Mouse (Mus musculus): Measurements from ENCODE around the gene Eipr1.
"Not testable (repeated sequence)": the region's sequence is repeated elsewhere in the genome, so short reads cannot be mapped to it uniquely, and the experiment has no call there.

Eipr1 gene

GRCm38 (mm10) chr12:28874781-28875251 is 123.2 kb downstream of the Eipr1 start:
- no peak for DNase-seq (ENCODE audit: extremely low read depth, insufficient read length, low spot score)

- no peak for DNase-seq (ENCODE audit: extremely low read depth, insufficient read length, low spot score)
Observed at GRCm38 (mm10) chr12:28875471-28875870, 123.9 kb downstream of the Eipr1 start.

- no peak for DNase-seq (ENCODE audit: extremely low read depth, insufficient read length, low spot score)
Observed at GRCm38 (mm10) chr12:28880471-28880870, 128.9 kb downstream of the Eipr1 start.

GRCm38 (mm10) chr12:28887712-28888111 is 136.1 kb downstream of the Eipr1 start:
- no peak for DNase-seq (ENCODE audit: extremely low read depth, insufficient read length, low spot score)

- DNase-seq (ENCODE audit: extremely low read depth, insufficient read length, low spot score): no peak
Observed at GRCm38 (mm10) chr12:28889068-28889674, 137.6 kb downstream of the Eipr1 start.

GRCm38 (mm10) chr12:28891523-28891922 is 139.9 kb downstream of the Eipr1 start:
- DNase-seq (ENCODE audit: extremely low read depth, insufficient read length, low spot score): no peak

- DNase-seq (ENCODE audit: extremely low read depth, insufficient read length, low spot score): no peak
Observed at GRCm38 (mm10) chr12:28896577-28896976, 145.0 kb downstream of the Eipr1 start.

GRCm38 (mm10) chr12:28898307-28898706 is 146.7 kb downstream of the Eipr1 start:
- no peak for DNase-seq (ENCODE audit: extremely low read depth, insufficient read length, low spot score)

GRCm38 (mm10) chr12:28899696-28900095 is 148.1 kb downstream of the Eipr1 start:
- no peak for DNase-seq (ENCODE audit: extremely low read depth, insufficient read length, low spot score)

GRCm38 (mm10) chr12:28900341-28900740 is 148.7 kb downstream of the Eipr1 start:
- no peak for DNase-seq (ENCODE audit: extremely low read depth, insufficient read length, low spot score)

GRCm38 (mm10) chr12:28902132-28902531 is 150.5 kb downstream of the Eipr1 start:
- no peak for DNase-seq (ENCODE audit: extremely low read depth, insufficient read length, low spot score)

- no peak for DNase-seq (ENCODE audit: extremely low read depth, insufficient read length, low spot score)
Observed at GRCm38 (mm10) chr12:28903082-28903481, 151.5 kb downstream of the Eipr1 start.

- DNase-seq (ENCODE audit: extremely low read depth, insufficient read length, low spot score): no peak
Observed at GRCm38 (mm10) chr12:28905486-28905885, 153.9 kb downstream of the Eipr1 start.

- no peak for DNase-seq (ENCODE audit: extremely low read depth, insufficient read length, low spot score)
Observed at GRCm38 (mm10) chr12:28906016-28906415, 154.4 kb downstream of the Eipr1 start.

GRCm38 (mm10) chr12:28906809-28907297 is 155.2 kb downstream of the Eipr1 start:
- no peak for DNase-seq (ENCODE audit: extremely low read depth, insufficient read length, low spot score)

- DNase-seq (ENCODE audit: extremely low read depth, insufficient read length, low spot score): no peak
Observed at GRCm38 (mm10) chr12:28907814-28908213, 156.2 kb downstream of the Eipr1 start.

- DNase-seq (ENCODE audit: extremely low read depth, insufficient read length, low spot score): no peak
Observed at GRCm38 (mm10) chr12:28909851-28910250, 158.2 kb downstream of the Eipr1 start.

- DNase-seq (ENCODE audit: extremely low read depth, insufficient read length, low spot score): no peak
Observed at GRCm38 (mm10) chr12:28910568-28910967, 159.0 kb downstream of the Eipr1 start.

- DNase-seq (ENCODE audit: extremely low read depth, insufficient read length, low spot score): no peak
Observed at GRCm38 (mm10) chr12:28912351-28912936, 160.8 kb downstream of the Eipr1 start.

GRCm38 (mm10) chr12:28913099-28913498 is 161.5 kb downstream of the Eipr1 start:
- no peak for DNase-seq (ENCODE audit: extremely low read depth, insufficient read length, low spot score)

GRCm38 (mm10) chr12:28914056-28914455 is 162.5 kb downstream of the Eipr1 start:
- DNase-seq (ENCODE audit: extremely low read depth, insufficient read length, low spot score): not testable (repeated sequence)
